7 mouse cellular contexts compared by ENCODE assay signal in the genomic region with DNA sequence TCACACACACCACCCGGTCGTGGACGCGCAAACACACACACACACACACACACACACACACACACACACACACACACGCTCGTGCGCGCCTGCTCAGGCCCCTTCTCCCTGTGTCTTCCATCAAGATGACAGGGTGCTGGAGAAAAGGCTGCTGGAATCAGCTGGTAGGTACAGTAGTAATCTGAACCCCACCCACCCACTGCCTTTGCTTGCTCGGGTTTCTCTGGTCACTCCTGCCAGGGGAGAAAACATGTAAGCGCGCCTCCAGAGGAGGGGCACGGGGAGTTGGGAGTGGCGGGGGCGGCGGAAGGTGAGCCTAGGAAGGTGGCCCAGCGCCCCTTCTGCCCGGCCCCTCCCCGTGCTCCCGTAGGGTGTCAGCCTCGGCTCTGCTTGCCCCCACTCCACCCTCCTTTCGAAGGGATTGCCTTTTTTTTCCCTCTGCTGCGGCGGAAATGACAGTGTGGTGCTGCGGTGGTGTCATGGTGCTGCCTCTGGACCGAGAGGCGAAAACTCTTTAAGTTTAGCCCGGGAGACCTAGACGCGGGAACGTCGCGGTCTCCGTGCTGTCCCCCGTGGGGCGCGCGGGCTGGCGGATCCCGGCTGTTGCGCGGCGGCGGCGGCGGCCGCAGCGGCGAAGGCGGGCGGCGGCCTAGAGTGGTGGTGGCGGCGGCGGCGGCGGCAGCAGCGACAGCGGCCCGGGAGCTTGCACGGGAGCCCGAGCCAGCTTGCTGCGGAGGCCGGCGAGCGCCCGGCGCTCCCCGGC. TPM values are rescaled to one million over a fixed set of nuclear protein-coding genes. Genes with fewer than 3 reads are reported as not detected.
A peak's percentile ranks its signal among the peaks of the same experiment; 100 is the strongest.
DNase-seq lines count a peak whose midpoint lies in the region; ATAC-seq lines count a peak whose summit lies in the region.

A gene (plus strand): TSS at position 121 of the 763 bp plus-strand sequence.

- 25% methylated on average over 43 of the region's 68 CpGs for WGBS in hindbrain, embryonic 15.5 days

- H3K9me3 ChIP-seq in hindbrain, embryonic 15.5 days: no peaks in the 10 kb centered on the region

- H3K36me3 ChIP-seq in hindbrain, embryonic 15.5 days: no peaks in the 10 kb centered on the region

- H3K4me3 ChIP-seq in hindbrain, embryonic 15.5 days: peak within 1 kb of the TSS; percentile 59

- peak within 1 kb of the TSS; percentile 82 for H3K27ac ChIP-seq in hindbrain, embryonic 15.5 days (replicated peaks)

- H3K4me2 ChIP-seq in hindbrain, embryonic 15.5 days: peak within 1 kb of the TSS; percentile 59

- DNase-seq in adrenal gland, adult 2 months: peak; percentile 72
- DNase-seq in cerebellum, postnatal 25 days: peak; percentile 58 to 66
- DNase-seq in gastrocnemius, postnatal 10 days: peak; percentile 23
- DNase-seq in layer of hippocampus, postnatal 36 days: peak; percentile 16 to 40
- peak; percentile 36 for DNase-seq in lung, postnatal 14 days
- peak; percentile 14 to 26 for DNase-seq in right cerebral cortex, adult 2 months (ENCODE audit: low spot score in 2 of 2)

- H3K27me3 ChIP-seq in hindbrain, embryonic 15.5 days: 0 out of 2 replicates have a peak, but pooled peaks cover 13% of the 10 kb centered on the region

- H3K4me1 ChIP-seq in hindbrain, embryonic 15.5 days (replicated peaks): no peaks in the 10 kb centered on the region

- H3K9ac ChIP-seq in hindbrain, embryonic 15.5 days: peak within 1 kb of the TSS; percentile 68

- ATAC-seq in hindbrain, embryonic 15.5 days (ENCODE audit: low FRiP score, low read depth): peak; percentile 80

RNA-seq across cellular contexts. Expression of the gene that starts here (rescaled TPM):
- total RNA-seq in adrenal gland, adult 2 months (2021): 10 to 100 TPM; 26.7 to 29.5 TPM
- 7.7 and 10.2 TPM in 2 replicates for polyA plus RNA-seq in adrenal gland, adult 2 months (2012; rRNA removed)
- 10 to 100 TPM; 10.6 to 13.7 TPM for total RNA-seq in gastrocnemius, postnatal 10 days (2021)
- 8.0 TPM in 2 replicates for polyA plus RNA-seq in hindbrain, embryonic 15.5 days (2015; fragmentation: Nextera tagmentation; extraction: Ambion mirVana)
- total RNA-seq in layer of hippocampus, postnatal 36 days (2021): 10 to 100 TPM; 20.2 to 22.5 TPM

Comparison
In these comparisons a context has a peak if more than half of its experiments do, and no peak if none do; other contexts are left out.
1. Peak in every context shown above with its lines: DNase-seq, ATAC-seq, H3K4me3 ChIP-seq and H3K27ac ChIP-seq.
2. DNase-seq: peak in every context shown above with its lines; median percentile 72 in adrenal gland, adult 2 months; 62 in cerebellum, postnatal 25 days; 36 in lung, postnatal 14 days; 28 in layer of hippocampus, postnatal 36 days; 23 in gastrocnemius, postnatal 10 days; 20 in right cerebral cortex, adult 2 months.